Mouse (Mus musculus) adrenal gland, adult 18-20 months (tissue): ENCODE results near the gene Dnm2. TPM values are rescaled to one million over a fixed set of nuclear protein-coding genes. Genes with fewer than 3 reads are reported as not detected.

Experiments
- DNase-seq, 2 experiments: peaks; one replicate each; pipeline ENCODE4 v3.0.0; 2021 to 2022; ENCODE audit warnings: low spot score in 2 of 2
- total RNA-seq, 2 experiments: library from RNA; stranded (reverse); gene quantifications; 1 replicate in 1 of 2; 2 replicates in 1 of 2; pipeline ENCODE4 v1.2.3; 2021

Gene Dnm2
- total RNA-seq, 2 experiments from 2014 or later = 88.5 to 112 TPM

DNA sequence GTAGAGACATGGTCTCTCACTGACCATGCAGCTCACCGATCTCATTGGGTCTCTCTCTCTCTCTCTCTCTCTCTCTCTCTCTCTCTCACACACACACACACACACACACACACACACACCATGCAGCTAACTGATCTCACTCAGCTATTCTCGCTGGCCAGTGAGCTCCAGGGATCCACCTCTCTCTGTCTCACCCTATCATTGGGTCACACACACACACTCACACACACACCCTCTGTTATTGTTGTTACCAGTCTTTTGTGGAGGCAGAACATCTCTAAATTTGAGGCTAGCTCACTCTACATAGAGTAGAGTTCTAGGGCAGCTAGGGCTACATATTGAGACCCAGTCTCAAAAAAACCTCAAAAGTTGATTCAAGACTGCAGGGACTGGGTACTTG is 1.8 kb downstream of the Dnm2 start:
- DNase-seq = no peak

DNA sequence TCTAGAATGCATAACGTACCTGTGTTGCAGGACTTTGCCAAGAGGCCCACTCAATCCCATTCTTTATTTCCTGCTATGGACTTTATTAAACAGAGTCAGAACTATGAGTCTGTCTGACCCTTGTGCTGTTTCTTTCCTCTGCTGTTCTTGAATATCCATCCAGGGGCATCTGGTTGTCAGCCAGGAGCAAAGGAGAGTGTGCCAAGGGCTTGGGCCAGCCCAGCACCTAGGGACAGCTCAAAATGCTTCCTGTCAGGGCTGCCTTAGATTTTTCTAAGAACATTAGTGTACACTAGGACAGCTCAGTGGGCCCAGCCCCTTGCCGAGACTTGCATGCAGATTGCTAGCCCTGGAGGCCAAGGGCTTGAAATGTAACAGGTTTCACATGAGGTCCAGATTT is 3.1 kb downstream of the Dnm2 start:
- DNase-seq = no peak

DNA sequence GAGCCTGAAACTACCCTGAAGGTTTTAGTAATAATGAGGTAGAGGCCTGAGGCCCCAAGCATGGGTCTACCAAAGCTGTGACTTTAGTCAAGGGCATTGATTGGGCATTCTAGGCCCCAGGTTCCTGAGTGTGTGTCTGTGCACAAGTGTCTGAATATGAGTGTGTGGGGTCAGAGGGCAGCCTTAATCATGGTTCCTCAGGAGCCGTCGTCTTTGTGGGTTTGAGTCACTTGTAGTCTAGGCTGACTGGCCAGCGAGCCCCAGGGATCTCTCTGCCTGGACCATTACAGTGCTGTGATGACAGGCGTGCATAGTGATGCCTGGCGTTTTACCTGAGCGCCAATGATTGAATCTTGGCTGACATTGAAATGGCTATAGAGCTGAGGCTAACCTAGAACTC is 3.5 kb downstream of the Dnm2 start:
- DNase-seq = no peak

DNA sequence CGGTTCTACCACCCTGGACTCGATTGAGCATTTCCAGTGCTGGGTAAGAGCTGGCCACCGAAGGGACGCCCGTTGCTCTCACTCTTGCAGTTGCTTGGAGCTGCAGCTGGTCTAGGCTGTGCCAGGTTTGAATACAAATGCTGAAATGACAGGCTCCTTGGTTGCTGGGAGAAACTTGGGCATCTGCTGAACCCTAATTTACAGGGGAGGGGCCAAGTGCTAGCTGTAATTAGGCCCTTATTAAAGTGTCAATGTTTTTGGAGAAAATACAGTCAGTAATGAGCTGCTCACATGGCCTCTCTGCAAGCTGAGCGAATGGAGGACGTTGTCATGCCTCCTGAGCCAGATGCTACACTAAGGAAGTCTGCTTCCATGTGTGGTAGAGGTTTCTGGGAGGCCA is 6.0 kb downstream of the Dnm2 start:
- no peak for DNase-seq

DNA sequence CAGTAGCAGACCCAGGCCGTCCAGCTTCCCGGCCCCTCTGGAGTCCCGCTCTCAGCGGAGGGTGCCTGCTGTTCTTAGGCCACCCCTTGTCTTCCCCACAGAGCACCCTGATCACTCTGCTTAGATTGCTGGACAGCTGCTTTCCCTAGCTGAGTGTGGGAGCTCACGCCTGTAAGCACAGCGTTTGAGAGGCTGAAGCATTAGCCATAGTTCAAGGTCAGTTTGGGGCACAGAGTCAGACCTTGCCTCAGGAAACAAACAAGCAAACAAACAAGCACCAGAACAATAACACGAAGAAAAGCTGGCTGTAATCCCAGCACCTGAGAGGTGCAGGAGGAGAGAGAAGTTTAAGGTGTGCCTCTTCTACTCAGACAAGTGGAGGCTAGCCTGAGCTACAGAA is 7.4 kb downstream of the Dnm2 start:
- no peak for DNase-seq

DNA sequence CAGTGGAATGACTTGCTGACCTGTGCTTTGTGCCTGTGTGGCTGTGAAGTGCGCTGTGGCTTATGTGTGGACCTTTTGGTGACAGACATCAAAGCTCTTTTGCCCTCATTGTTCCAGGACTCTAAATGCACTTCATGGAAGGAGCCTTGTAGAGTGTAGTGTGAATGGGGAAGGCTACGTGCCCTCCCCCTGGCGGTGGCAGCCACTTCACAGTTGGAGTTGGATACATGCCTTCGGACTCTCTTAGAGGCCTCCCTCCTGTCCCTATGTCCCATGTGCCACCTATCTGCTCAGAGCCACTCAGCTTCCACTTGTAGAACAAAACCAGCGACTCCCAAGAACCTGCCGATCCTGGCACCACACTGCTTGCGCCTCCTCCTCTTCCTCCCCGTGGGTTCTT is 9.1 kb downstream of the Dnm2 start:
- DNase-seq = no peak

DNA sequence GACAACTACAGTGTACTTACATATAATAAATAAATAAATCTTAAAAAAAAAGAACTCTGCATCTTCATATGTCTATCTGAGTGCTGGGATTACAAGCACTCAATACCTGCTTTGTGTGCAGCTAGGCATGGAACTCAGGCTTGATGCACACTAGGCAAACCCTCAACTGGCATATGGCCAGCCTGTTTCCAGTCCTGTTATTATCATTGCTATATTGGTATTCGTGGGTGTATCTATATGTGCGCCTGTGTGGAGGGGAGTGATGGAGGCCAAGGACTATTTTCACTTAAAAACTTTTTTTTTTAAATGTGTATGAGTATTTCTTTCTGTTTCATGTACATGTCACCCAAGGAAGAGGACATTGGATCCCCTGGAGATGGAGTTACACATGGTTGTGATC is 9.7 kb downstream of the Dnm2 start:
- DNase-seq = no peak

DNA sequence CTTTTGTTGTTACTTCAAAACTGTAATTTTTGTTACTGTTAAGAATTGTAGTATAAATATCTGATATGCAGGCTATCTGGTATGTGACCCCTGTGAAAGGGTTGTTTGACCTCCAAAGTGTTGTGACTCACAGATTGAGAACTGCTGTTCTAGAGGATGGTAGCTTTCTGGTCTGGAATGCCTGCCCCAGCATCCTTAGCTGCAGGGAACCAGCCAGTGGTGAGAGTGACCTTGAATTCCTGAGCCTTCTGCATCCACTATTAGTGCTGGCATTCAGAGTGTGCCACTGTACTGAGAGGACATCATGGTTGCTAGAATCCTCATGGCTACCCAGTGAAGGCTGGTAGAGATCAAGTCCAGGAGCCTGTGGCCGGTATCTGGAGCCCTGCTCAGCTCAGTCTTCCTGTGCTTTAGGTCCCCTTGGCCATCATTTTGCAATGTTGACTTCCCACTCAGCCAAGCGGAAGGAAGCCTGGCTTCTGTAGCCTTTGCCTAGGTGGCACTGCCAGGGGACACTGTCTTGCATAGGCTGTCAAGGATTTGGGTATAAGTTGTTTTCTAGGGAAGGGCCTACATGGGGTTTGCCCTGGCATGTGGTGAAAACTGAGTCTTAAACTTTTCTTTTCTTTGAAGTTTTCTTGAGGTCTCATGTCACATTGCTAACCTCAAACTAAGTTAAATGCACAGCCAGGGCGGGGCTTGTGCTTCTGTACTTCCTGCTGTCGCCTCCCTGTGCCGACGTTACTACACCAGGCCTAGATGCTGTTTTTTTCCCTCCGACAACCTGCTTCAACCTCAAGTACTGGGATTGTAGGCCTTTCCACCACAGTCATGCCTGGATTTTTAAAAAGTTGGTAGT is 11.3 kb downstream of the Dnm2 start:
- no peak for DNase-seq

DNA sequence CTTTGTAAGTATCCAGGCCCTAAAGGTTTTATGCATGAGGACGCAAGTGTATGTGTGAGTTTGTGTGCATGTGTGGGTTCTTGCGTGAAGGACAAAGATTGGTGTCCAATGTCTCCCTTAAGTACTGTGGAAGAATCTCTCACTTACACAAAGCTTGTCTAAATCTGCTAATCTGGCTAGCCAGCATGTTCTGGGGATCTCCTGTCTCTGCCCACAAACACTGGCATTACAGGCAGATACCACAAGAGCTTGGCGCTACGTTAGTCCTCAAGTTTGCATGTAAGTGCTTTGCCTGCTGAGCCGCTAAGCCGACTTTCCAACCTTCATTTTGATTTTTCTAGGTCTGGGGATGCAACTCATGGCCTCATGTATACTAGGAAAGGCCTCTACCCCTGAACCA is 12.9 kb downstream of the Dnm2 start:
- no peak for DNase-seq

DNA sequence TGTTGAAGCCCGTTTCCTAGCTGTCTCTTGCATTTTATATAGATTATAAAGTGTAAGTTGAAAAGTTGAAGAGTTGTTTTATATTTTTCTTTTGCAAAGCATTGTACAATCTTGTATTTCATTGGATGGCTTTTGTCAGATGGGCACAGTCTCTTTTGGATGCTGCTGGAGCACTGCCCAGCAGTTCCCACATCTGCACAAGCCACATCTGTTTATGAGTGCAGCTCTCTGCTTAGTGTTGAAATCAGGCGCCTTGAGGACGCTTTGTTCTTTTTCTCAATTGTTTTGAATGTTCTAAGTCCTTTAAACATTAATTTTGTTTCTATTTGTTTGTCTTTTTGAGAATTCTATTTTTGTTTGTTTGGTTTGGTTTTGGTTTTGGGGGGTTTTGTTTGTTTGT is 13.5 kb downstream of the Dnm2 start:
- DNase-seq = no peak

DNA sequence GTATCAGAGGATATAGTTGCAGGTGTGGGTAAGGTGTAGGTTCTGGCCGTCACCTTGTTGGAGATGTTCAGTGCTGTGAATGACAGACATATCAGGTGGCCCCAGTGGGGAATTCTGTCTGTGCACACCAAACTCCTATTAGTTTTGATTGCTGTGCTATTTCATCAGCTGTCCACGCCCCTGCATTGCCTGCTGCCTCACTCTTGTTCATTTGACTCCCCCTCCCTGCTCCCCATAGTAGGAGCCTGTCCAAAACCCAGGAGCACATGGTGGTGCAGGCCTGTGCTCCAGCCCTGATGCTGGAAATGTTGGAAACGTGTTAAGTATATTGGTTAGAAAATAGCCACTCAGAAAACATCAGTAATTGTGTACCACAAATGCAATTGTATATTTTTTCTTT is 14.7 kb downstream of the Dnm2 start:
- DNase-seq = no peak

DNA sequence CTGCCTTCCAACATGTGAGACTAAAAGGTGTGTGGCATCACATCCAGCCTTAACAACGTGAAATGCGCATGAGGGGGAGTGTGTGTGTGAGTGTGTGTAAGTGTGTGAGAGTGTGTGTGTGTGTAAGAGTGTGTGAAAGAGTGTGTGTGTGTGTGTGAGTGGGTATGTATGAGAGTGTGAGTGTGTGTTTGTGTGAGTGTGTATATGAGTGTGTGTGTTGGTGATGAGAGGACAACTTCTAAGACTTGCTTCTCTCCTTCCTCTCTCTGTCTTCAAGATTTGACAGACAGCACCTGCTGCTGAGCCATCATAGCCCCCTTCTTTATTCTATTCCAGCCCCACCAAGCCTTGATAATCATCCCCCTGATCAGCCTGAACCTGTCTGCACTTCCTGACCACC is 15.2 kb downstream of the Dnm2 start:
- no peak for DNase-seq

DNA sequence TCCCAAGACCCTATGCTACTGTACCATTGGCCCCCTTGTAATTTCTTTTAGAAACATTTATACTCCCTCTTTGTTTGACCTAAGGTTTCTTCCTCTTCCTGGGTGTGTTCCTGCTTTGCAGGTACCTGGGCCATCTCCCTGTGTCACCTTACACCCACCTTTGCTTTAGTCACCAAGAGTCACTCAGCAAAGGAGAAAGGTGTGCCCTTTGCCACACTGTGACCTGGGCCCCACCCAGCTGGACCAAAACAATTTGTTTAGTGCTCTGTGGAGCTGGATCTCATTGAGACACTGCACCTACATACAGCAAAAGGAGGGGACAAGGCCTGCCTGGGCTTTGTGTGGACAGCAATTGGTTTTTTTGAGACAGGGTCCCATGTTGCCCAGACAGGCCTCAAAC is 15.7 kb downstream of the Dnm2 start:
- no peak for DNase-seq

DNA sequence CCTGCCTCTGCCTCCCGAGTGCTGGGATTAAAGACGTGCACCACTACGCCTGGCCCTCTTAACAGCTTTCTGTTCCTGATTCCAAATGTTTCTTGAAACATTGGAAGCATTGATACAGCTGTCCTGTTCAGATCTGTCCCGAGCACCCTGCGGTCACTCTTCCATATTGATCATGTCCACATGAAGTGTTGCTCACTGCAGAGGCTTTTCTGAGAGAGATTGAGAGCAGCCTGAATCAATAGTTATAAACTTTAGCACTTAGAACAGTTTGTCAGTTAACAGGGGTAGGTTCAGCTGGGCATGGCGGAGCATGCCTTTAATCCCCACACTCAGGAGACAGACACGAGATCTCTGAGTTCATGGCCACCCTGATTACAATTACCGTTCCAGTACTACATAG is 19.1 kb downstream of the Dnm2 start:
- no peak for DNase-seq

DNA sequence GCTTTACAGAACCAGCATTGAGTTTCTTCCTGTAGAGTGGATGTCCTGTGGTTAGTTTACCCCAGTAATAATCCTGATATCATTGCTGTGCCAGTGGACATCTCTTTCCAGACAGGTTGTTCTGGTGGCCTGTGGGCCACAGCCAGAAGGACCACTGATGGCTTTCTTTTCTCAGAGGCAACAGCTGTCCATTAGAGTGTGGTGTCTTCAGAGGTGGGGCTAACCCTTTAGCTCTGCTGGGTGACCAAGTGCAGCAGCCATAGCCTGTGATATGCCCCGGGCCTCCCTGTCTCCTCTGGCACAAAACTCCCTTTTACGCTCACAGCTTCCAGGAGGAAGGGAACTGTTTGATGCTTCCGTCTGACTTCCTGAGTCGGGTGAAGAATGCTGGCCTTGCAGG is 19.9 kb downstream of the Dnm2 start:
- DNase-seq = no peak

DNA sequence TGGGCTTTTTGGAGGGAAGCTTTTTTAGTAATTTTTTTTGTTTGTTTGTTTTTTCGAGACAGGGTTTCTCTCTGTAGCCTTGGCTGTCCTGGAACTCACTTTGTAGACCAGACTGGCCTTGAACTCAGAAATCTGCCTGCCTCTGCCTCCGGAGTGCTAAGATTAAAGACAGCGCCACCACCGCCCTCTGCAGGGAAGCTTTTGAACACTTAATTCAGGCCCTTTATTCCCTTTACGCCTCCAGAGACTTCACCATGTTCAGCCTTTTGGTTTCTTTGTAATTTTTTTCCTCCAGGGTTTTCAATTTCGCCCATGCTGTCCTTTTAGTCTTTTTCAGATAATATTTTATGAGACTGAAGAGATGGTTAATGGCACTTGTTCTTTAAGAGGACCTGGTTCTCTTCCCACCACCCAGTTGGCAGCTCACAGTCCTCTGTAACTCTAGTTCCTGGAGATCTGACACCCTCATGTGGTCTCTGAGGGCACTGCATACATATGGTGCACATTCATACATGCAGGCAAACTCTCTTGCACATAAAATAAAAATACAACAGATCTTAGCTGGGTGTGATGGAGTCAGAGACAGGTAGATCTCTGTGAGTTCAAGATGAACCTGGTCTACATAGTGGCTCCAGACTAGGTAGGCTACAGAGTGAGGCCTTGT is 20.5 kb downstream of the Dnm2 start:
- no peak for DNase-seq

DNA sequence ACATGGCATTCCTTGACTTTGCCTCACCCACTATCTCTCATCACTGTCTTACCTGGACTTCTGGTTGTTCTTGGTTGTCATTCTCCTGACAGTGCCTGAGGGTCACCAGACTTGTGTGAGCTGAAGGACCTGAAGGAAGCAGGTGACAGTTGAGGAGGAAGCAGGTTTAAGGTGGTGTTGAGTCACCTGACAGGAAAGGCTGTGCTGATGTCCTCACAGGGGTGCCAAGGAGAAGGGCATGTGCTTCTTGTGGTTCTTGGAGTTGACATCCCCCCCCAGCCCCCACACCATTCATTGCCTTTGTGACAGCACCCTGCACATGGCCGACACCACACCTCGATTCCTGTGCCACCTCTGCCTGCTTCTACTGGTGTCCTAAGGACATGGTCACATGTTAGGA is 23.1 kb downstream of the Dnm2 start:
- DNase-seq = no peak

DNA sequence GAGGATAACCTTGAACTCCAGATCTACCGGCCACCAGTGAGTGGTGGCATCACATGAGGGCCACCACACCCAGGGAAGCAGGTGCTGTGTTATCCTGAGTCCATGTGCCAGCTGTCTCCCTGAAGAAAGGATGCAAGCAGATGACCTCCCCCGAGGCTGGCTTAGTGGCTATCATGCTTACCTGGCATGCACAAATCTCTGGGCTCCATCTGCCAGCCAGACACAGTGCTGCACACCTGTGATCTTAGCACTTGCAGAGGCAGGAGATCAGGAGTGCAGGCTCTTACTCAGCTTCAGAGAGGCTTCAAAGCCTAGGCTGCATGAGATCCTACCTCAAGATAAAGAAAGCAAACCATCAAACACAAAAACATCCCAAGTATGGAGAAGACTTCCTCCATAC is 25.0 kb downstream of the Dnm2 start:
- no peak for DNase-seq

DNA sequence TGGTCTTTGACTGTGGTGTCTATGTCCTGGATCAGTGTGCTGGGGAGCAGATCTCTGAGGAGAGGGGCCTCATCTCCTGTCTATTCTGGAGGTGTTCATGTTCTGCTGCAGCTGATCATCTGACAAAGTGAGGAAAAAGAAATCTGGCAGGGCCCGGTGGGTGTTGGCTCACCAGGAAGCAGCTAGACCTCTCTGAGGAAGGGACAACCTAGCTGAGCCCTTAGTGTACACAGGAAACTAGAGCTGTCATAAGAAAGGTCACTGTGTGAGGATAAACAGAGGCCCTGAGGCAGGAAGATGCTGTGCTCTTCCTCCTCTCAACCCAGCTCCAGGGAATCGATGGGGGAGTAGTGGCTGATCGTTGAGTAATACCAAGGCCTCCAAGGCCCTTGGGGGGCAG is 25.6 kb downstream of the Dnm2 start:
- DNase-seq = no peak

DNA sequence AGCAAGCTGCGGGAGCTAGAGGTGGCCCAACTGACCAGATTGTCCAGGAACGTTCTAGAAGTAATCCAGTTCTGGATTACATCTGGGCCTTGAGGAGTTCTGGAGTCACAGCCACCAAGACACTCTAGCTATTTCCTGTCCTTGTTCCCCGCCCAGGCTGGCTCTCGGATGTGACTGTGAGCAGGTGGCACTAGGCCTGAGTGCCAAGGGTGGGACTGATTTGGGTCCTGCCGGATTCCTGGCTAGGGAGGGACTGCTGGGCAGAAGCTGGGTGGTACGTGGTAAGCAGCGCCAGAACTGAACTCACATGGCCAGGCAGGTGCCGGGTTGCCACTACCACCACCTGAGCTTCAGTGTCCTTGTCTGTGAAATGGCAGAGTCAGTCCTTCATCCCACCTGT is 26.7 kb downstream of the Dnm2 start:
- no peak for DNase-seq

DNA sequence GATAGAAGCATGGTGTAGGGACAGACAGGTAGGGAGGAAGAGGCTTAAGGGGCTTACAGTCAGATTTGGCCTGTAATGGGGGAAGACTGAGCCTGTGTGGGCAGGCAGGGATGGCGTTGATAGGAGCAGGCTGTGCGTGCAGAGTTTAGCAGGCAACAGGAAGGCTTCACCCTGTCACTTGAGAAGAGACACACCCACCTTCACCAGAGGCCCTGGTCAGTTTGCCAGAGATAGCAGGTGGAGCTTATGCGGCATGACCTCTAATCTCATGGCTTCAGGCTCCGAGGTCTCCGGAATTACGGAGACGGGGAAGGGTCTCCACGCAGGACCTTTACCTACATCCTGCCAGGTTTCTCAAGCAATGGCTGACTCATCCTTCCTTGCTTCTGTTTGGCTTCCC is 27.2 kb downstream of the Dnm2 start:
- DNase-seq = no peak

DNA sequence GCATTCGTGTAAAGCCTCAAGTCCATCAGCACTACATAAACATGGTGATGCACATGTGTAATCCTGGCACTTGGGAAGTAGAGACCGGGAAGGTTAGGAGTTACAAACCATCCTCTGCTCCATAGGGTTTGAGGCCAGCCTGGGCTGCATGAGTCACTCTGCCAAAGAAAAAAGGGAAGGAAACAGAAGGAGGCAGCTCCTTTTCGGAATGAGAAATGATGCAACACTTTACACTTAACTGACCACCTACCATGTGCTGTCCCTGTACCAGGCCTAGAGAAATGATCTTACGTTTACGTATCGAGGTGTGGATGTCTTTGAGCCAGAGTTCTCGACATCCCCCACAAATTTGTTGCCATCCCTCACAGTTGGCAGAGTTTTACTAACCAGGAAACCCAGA is 28.3 kb downstream of the Dnm2 start:
- DNase-seq = no peak

DNA sequence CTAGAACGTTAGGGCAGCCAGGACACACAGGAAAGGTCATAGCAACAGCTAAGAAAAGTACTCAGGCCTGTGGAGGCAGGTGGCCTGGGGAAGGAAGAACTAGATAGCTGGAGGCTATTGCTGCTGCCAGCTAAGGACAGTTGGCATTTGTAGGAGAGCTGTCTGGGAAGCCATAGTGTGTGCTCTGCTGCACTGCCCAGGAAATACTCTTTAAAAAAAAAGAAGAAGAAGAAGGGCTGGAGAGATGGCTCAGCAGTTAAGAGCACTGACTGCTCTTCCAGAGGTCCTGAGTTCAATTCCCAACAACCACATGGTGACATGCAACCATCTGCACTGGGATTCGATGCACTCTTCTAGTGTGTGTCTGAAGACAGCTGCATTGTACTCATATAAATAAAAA is 28.8 kb downstream of the Dnm2 start:
- DNase-seq = no peak
